Mouse (Mus musculus): ENCODE results near the gene Mki67. TPM values are rescaled to one million over a fixed set of nuclear protein-coding genes. Genes with fewer than 3 reads are reported as not detected.

Mki67 gene
- total and polyA plus RNA-seq, 2 experiments from 2014 or later = 10.8 to 29.4 TPM

DNA sequence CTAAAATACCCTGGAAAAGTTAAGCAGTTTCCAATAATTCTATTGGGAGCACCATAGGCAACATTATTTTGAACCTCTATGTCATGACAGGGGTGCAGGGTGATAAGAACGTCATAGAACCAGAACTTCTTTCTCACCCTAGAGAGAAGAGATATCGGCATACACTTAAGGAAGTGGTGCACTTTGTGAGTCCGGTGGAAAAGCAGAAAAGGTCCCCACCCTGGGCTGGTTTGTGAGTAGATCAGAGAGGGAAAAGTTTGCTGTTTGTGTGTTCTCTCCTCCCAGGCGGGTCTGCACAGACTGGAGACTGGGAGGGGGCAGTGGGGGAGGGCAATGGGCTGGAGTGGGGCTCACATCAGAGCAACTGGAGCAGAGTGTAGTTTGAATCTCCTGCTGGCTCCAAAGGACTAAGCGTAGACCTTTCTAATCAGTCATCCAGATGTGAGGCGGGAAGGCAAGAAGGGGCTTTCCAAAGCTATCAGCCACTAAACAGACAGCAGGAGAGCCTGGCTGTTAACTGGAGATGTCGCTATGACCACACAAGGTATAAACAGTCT lies 5.4 kb upstream of the Mki67 start:
- Histone ChIP-seq H3K4me3 (ENCODE audit: low read length) (no peak overlapping the region), H3K27ac (no peak overlapping the region), H3K36me3 (ENCODE audit: insufficient read depth, low read length) (no peaks in the 10 kb centered on the region), H3K9me3 (ENCODE audit: low read length) (no peaks in the 10 kb centered on the region), H3K9ac (replicated peaks; ENCODE audit: low read length) (no peak overlapping the region), H3K27me3 (ENCODE audit: insufficient read depth, low read length) (no peaks in the 10 kb centered on the region), H3K4me2 (ENCODE audit: low read depth, low read length) (no peak overlapping the region), H3K4me1 (ENCODE audit: insufficient read depth, low read length) (no peaks in the 10 kb centered on the region)
- no peak for TF ChIP-seq CTCF (IDR thresholded peaks at IDR 0.05; ENCODE audit: low read depth)
- DNase-seq (ENCODE audit: low spot score) = no peak
- WGBS = 82% methylated on average over 7 of the region's 7 CpGs
- ATAC-seq = no peak

DNA sequence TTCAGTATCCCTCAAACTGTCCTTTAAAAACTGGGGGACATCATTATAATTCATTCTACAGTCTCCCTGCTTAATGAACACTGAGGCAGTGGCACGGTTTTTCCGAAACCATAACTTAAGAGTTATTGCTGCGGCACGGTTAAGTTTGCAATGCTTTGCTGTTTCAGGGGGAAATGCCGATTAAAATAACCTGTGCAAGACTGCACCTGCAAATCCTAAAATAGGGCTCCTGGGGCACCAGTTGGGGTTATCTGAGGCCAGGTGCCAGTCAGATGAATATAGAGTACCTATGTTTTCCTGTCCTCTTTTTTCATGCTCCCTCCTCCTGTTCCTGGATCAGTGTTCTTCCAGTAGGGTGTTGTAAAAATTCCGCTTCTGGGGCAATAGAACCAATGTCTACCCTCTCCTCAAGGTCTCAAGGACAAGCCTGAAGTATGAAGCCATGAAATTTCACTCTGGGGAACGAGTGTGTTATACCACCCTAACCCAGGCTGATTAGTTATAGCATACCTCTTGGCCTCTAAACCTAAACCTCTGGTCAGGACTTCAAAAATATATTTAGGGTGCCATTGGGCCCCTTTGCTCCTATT lies 902 bp upstream of the Mki67 start:
- ATAC-seq = no peak
- Histone ChIP-seq H3K4me1 (ENCODE audit: insufficient read depth, low read length) (no peaks in the 10 kb centered on the region), H3K9me3 (ENCODE audit: low read length) (no peaks in the 10 kb centered on the region), H3K4me3 (ENCODE audit: low read length) (peak overlapping the region; percentile 86), H3K36me3 (ENCODE audit: insufficient read depth, low read length) (no peaks in the 10 kb centered on the region), H3K4me2 (ENCODE audit: low read depth, low read length) (peak overlapping the region; percentile 98), H3K27me3 (ENCODE audit: insufficient read depth, low read length) (no peaks in the 10 kb centered on the region), H3K27ac (no peak overlapping the region), H3K9ac (replicated peaks; ENCODE audit: low read length) (peak overlapping the region; percentile 59; the same call in 1 of the 2 replicates)
- no peak for TF ChIP-seq CTCF (IDR thresholded peaks at IDR 0.05; ENCODE audit: low read depth)
- 61% methylated on average over 7 of the region's 7 CpGs for WGBS
- DNase-seq (ENCODE audit: low spot score) = no peak

DNA sequence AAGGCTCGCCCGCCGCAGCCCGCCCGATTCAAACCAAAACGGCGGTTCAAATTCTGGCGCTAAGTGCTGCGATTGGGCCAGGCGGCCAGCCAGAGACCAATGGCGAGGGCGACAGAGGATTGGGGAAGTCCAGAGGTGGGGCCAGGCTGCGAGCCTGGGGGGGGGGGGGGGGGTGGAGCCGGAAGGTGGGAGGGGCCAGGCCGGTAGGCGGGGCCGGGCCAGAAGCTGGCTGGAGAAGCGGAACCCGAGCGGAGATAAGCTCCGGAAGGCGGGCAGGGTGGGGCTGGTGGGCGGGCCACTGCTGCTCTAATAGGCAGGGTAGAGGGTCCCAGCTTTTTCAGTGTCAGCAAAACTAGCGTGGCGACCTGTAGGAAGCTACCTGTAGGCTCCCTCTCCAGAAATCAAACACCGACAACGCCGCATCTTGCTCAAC lies 300 bp upstream of the Mki67 start:
- TF ChIP-seq CTCF (IDR thresholded peaks at IDR 0.05; ENCODE audit: low read depth) = no peak
- no peaks in the 10 kb centered on the region for H3K4me1 ChIP-seq (ENCODE audit: insufficient read depth, low read length)
- H3K9me3 ChIP-seq (ENCODE audit: low read length) = no peaks in the 10 kb centered on the region
- DNase-seq (ENCODE audit: low spot score) = peak; percentile 96
- no peaks in the 10 kb centered on the region for H3K36me3 ChIP-seq (ENCODE audit: insufficient read depth, low read length)
- WGBS = 1% methylated on average over 25 of the region's 28 CpGs
- H3K9ac ChIP-seq (replicated peaks; ENCODE audit: low read length) = peak overlapping the region; percentile 59
- H3K27ac ChIP-seq = no peak overlapping the region
- H3K27me3 ChIP-seq (ENCODE audit: insufficient read depth, low read length) = no peaks in the 10 kb centered on the region
- peak overlapping the region; percentile 98 for H3K4me2 ChIP-seq (ENCODE audit: low read depth, low read length)
- H3K4me3 ChIP-seq (ENCODE audit: low read length) = peak overlapping the region; percentile 86
- peak; percentile 98 for ATAC-seq

DNA sequence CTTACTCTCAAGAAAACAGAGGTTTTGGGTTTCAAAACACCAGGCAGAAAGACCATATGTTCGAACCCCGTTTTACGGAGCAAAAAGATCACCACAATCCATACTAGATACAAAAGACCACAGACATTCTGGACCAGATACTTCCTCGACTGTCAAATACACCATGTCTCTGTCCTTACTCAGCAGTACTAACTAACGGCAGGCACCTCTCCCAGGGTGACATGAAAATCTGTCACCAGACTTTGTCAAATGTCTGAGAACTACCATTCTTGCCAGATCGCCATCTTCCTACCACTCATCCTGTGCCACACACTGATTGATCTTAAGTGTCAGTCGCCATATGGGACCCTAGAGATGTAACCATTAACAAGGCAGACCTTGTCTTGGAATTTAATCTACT lies 995 bp downstream of the Mki67 start:
- no peaks in the 10 kb centered on the region for H3K36me3 ChIP-seq (ENCODE audit: insufficient read depth, low read length)
- no peak for ATAC-seq
- no peaks in the 10 kb centered on the region for H3K27me3 ChIP-seq (ENCODE audit: insufficient read depth, low read length)
- peak overlapping the region; percentile 86 for H3K4me3 ChIP-seq (ENCODE audit: low read length)
- peak; percentile 14 for DNase-seq (ENCODE audit: low spot score)
- H3K4me1 ChIP-seq (ENCODE audit: insufficient read depth, low read length) = no peaks in the 10 kb centered on the region
- no peak overlapping the region for H3K27ac ChIP-seq
- WGBS = 6% methylated on average over 7 of the region's 7 CpGs
- peak overlapping the region; percentile 59; the same call in 1 of the 2 replicates for H3K9ac ChIP-seq (replicated peaks; ENCODE audit: low read length)
- no peak for TF ChIP-seq CTCF (IDR thresholded peaks at IDR 0.05; ENCODE audit: low read depth)
- H3K9me3 ChIP-seq (ENCODE audit: low read length) = no peaks in the 10 kb centered on the region
- H3K4me2 ChIP-seq (ENCODE audit: low read depth, low read length) = peak overlapping the region; percentile 98

DNA sequence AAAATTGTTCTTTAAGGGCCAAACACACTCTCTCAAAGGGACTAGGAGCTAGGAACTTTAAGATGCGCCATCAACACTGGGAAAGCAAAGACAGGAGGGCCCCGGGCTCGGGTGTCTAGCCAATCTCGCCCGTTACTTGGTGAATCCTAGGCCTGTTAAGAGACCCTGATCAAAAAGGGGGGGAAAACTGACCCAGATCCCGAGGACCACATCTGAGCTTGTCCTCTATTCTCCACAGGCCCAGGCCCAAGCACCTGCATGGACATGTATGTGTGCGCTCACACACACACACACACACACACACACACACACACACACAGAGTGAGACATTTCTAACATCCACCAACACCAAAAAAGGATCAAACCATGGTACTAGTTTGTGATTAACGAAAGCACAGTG lies 2.8 kb downstream of the Mki67 start:
- ATAC-seq = no peak
- Histone ChIP-seq H3K9me3 (ENCODE audit: low read length) (no peaks in the 10 kb centered on the region), H3K27me3 (ENCODE audit: insufficient read depth, low read length) (no peaks in the 10 kb centered on the region), H3K4me2 (ENCODE audit: low read depth, low read length) (peak overlapping the region; percentile 98), H3K4me3 (ENCODE audit: low read length) (0 out of 2 replicates have a peak overlapping the region, but pooled peaks have one; percentile 10), H3K36me3 (ENCODE audit: insufficient read depth, low read length) (no peaks in the 10 kb centered on the region), H3K4me1 (ENCODE audit: insufficient read depth, low read length) (no peaks in the 10 kb centered on the region), H3K9ac (replicated peaks; ENCODE audit: low read length) (no peak overlapping the region), H3K27ac (no peak overlapping the region)
- DNase-seq (ENCODE audit: low spot score) = no peak
- TF ChIP-seq CTCF (IDR thresholded peaks at IDR 0.05; ENCODE audit: low read depth) = no peak
- WGBS = 68% methylated on average over 8 of the region's 8 CpGs

DNA sequence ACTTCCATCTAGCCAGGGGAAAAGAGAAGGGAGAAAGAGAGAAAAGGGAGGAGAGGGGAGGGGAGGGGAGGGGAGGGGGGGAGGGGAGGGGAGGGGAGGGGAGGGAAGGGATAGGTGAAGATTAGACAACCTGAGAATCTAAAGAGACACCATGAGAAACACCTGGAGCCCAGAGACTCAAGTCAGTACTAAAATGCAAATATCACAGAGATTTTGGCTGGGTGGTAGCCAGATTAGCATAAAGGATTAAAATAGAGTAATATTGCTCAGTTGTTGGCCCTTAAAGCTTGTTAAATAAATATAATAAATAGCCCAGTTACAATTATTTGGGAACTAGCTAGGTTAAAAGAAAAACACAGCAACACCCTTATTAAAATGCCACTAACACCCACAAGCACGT lies 3.6 kb downstream of the Mki67 start:
- Histone ChIP-seq H3K4me2 (ENCODE audit: low read depth, low read length) (no peak overlapping the region), H3K9ac (replicated peaks; ENCODE audit: low read length) (no peak overlapping the region), H3K9me3 (ENCODE audit: low read length) (no peaks in the 10 kb centered on the region), H3K4me1 (ENCODE audit: insufficient read depth, low read length) (no peaks in the 10 kb centered on the region), H3K27ac (no peak overlapping the region), H3K4me3 (ENCODE audit: low read length) (no peak overlapping the region), H3K36me3 (ENCODE audit: insufficient read depth, low read length) (no peaks in the 10 kb centered on the region), H3K27me3 (ENCODE audit: insufficient read depth, low read length) (no peaks in the 10 kb centered on the region)
- 89% methylated on average over 1 of the region's 1 CpGs for WGBS
- no peak for TF ChIP-seq CTCF (IDR thresholded peaks at IDR 0.05; ENCODE audit: low read depth)
- ATAC-seq (no peak), DNase-seq (ENCODE audit: low spot score) (no peak)

DNA sequence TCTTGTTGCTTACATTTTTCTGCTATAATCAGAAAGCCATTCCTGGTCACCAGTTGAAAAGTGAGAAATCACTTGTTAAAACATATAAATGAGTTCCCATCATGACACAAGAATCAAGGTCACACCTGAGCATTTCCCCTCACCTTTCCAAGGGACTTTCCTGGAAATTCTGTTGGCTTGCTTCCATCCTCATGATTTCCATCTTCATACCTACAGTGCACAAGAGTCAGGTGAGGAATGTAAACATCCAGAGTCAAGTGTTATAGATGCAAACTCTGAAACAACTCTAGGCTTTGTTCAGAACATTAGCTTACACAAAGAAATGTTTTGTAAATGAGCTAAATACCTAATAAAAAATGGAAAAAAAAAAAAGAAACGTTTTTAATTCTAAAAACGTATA lies 5.5 kb downstream of the Mki67 start:
- Histone ChIP-seq H3K9me3 (ENCODE audit: low read length) (no peaks in the 10 kb centered on the region), H3K4me2 (ENCODE audit: low read depth, low read length) (no peak overlapping the region), H3K4me3 (ENCODE audit: low read length) (no peak overlapping the region), H3K27ac (no peak overlapping the region), H3K36me3 (ENCODE audit: insufficient read depth, low read length) (no peaks in the 10 kb centered on the region), H3K27me3 (ENCODE audit: insufficient read depth, low read length) (no peaks in the 10 kb centered on the region), H3K4me1 (ENCODE audit: insufficient read depth, low read length) (no peaks in the 10 kb centered on the region), H3K9ac (replicated peaks; ENCODE audit: low read length) (no peak overlapping the region)
- ATAC-seq = no peak
- no peak for DNase-seq (ENCODE audit: low spot score)
- TF ChIP-seq CTCF (IDR thresholded peaks at IDR 0.05; ENCODE audit: low read depth) = no peak
- WGBS = 81% methylated on average over 2 of the region's 2 CpGs
